Mouse (Mus musculus) liver, embryonic 14.5 days (tissue): ENCODE data around the gene Gm20481.

Source experiments
- CTCF ChIP-seq: IDR thresholded peaks from 2 replicates; pipeline ENCODE4 v1.5.1; 2016; ENCODE audit warnings: antibody characterized with exemption, low read depth, control low read depth
- EP300 ChIP-seq: IDR thresholded peaks from 2 replicates; pipeline ENCODE4 v1.6.1; 2016; ENCODE audit warnings: antibody characterized with exemption, low read depth

GRCm38 (mm10) chr17:35018171-35018570 is 48.5 kb downstream of the Gm20481 start:
- no peak for TF ChIP-seq CTCF
- TF ChIP-seq EP300: no peak
